Mouse (Mus musculus) adrenal gland, postnatal 36 days (tissue): Measurements from ENCODE around the gene Ip6k3. TPM values are rescaled to one million over a fixed set of nuclear protein-coding genes. Genes with fewer than 3 reads are reported as not detected.

Experiments
- DNase-seq, 2 experiments: peaks; one replicate each; pipeline ENCODE4 v3.0.0; 2021; ENCODE audit warnings: mixed read lengths in 1 of 2
- total RNA-seq, 2 experiments: library from RNA; stranded (reverse); gene quantifications; 2 replicates each; pipeline ENCODE4 v1.2.3; 2021

The Ip6k3 gene
- total RNA-seq, 2 experiments from 2014 or later, result 0.82 to 3.7 TPM

GRCm38 (mm10) chr17:27152976-27153723 is 14.4 kb downstream of the Ip6k3 start:
- no peak for DNase-seq

- peak in 1 of 2 experiments; percentile 49 for DNase-seq
Measured at GRCm38 (mm10) chr17:27151411-27151810, 16.2 kb downstream of the Ip6k3 start.

GRCm38 (mm10) chr17:27150871-27151270 is 16.7 kb downstream of the Ip6k3 start:
- DNase-seq, result peak; percentile 72 to 75

GRCm38 (mm10) chr17:27146323-27146923 is 21.2 kb downstream of the Ip6k3 start:
- DNase-seq, result no peak

- no peak for DNase-seq
Measured at GRCm38 (mm10) chr17:27144152-27144551, 23.4 kb downstream of the Ip6k3 start.

GRCm38 (mm10) chr17:27141971-27142450 is 25.6 kb downstream of the Ip6k3 start:
- DNase-seq, result peak; percentile 72 to 75

GRCm38 (mm10) chr17:27140262-27140661 is 27.3 kb downstream of the Ip6k3 start:
- DNase-seq, result no peak

- no peak for DNase-seq
Measured at GRCm38 (mm10) chr17:27139304-27139703, 28.3 kb downstream of the Ip6k3 start.

GRCm38 (mm10) chr17:27138396-27138795 is 29.2 kb downstream of the Ip6k3 start:
- no peak for DNase-seq

- DNase-seq, result no peak
Measured at GRCm38 (mm10) chr17:27134715-27135114, 32.9 kb downstream of the Ip6k3 start.

- no peak for DNase-seq
Measured at GRCm38 (mm10) chr17:27134187-27134586, 33.4 kb downstream of the Ip6k3 start.

GRCm38 (mm10) chr17:27133551-27134141 is 33.9 kb downstream of the Ip6k3 start, which contains the start of gene Uqcc2:
Uqcc2 (minus strand) TSS chr17:27133916.
- peak; percentile 99 for DNase-seq

GRCm38 (mm10) chr17:27132238-27132637 is 35.4 kb downstream of the Ip6k3 start:
- DNase-seq, result no peak

GRCm38 (mm10) chr17:27131240-27131665 is 36.3 kb downstream of the Ip6k3 start:
- DNase-seq, result peak; percentile 78 to 80

GRCm38 (mm10) chr17:27130246-27130645 is 37.3 kb downstream of the Ip6k3 start:
- DNase-seq, result no peak

GRCm38 (mm10) chr17:27129819-27130218 is 37.8 kb downstream of the Ip6k3 start:
- no peak for DNase-seq

- DNase-seq, result no peak
Measured at GRCm38 (mm10) chr17:27129291-27129690, 38.3 kb downstream of the Ip6k3 start.

GRCm38 (mm10) chr17:27128189-27128588 is 39.4 kb downstream of the Ip6k3 start:
- DNase-seq, result no peak

GRCm38 (mm10) chr17:27126974-27127373 is 40.6 kb downstream of the Ip6k3 start:
- DNase-seq, result no peak

- DNase-seq, result no peak
Measured at GRCm38 (mm10) chr17:27125669-27126202, 41.9 kb downstream of the Ip6k3 start.

GRCm38 (mm10) chr17:27125185-27125584 is 42.4 kb downstream of the Ip6k3 start:
- peak; percentile 82 to 87 for DNase-seq

GRCm38 (mm10) chr17:27123813-27124375 is 43.7 kb downstream of the Ip6k3 start:
- DNase-seq, result no peak
